Mouse (Mus musculus) liver, postnatal 0 days (tissue): Measurements from ENCODE around the gene Tifab.

Source experiments
- CTCF ChIP-seq: sonication (generic); IDR thresholded peaks from 2 replicates; pipeline ENCODE4 v1.5.1; 2016; ENCODE audit warnings: antibody characterized with exemption, low read depth
- EP300 ChIP-seq: IDR thresholded peaks from 2 replicates; pipeline ENCODE4 v1.6.1; 2016; ENCODE audit warnings: antibody characterized with exemption, low read depth, mild to moderate bottlenecking

DNA sequence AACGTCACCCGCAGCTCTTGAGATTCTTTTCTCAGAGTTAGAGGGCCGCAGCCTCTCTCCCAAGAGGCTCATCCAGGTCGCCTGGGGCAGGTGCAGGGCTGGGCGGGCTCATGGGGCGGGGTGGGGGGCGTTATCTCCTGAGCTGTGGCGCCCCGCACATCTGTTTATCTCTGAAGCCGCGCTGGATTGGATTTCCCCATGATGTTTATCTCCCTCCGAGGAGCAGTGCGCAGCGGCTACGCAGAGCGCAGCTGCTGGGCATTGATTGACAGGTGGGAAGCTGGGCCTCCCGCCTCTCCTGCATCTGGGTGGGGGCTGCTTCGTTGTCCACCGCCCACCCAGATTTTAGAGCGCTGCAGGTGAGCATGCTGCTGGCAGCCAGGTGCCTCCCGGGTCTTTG lies 44.9 kb upstream of the Tifab start:
- TF ChIP-seq CTCF (no peak), EP300 (no peak)
